Mouse (Mus musculus): ENCODE results near the gene Wdr89. TPM values are rescaled to one million over a fixed set of nuclear protein-coding genes. Genes with fewer than 3 reads are reported as not detected.
A peak's percentile ranks its signal among the peaks of the same experiment; 100 is the strongest.

Gene Wdr89
- total RNA-seq, 2 experiments from 2014 or later = 1.9 to 2.8 TPM

DNA sequence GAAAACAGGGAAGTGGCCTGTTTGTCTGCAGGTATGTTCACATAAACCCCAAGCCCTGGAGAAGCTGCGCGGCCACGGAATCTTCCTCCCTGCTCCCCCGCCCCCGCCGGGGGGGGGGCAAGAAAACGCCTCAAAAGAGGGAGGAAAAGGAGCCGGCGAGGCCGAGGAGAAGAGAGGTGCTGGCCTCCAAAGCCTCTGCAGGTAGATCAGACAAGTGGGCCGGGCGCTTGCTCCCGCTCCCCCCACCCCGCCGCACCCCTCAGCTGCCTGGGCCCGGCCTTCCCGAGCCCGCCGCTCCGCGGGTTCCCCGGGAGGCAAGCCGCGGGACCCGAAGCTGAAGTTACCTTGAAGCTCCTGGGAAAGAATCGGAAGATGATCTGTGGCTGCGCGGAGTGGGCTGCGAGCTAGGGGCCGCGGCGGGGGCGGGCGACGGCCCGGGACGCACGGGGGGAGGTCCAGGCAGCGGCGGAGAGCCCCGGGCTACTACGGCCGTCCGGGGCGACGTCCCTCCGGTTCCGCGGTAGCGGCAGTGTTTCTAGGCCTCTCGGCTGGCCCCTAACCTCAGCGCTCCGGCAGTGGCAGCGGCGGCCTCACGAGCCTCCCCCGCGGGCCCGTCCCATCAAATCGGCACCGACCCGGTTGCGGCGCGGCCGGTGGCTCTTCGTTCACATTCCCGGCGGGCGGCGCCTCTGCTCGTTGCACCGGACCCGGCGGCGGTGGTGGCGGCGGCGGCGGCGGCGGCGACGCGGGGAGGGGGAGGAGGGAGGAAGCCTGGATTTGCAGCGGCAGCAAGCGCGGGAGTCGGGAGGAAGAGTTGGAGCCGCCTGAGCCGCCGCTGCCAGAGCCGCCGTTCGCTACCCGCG is 73.8 kb downstream of the Wdr89 start:
- Histone ChIP-seq H3K4me3 (peak overlapping the region; percentile 99), H3K27ac (peak overlapping the region; percentile 99)
- no peak for TF ChIP-seq CTCF (IDR thresholded peaks at IDR 0.05)
- DNase-seq = peak; percentile 58
- intact Hi-C loops (cut with DNase I) = loop anchor here (5.0 kb wide), 2 partner anchors 62 to 133 kb away; no protein-coding TSS in a partner anchor

DNA sequence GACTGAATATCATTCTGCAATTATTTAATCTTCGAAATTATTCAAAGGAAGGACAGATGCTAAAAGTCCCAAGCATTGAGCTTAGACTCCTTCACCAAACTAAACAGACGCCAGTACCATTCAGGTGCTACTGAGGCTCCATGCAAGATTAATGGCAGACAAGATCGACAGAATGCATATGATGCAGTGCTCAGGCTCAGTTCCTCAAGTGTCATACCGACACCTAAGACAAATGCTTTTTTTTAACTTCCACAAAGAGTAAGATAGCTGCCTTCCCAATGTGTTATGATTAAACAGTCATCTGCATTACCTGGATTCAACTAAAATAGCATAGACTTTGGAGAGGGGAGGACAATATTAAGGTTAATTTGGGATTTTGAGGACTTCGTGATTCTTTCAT is 74.9 kb downstream of the Wdr89 start:
- Histone ChIP-seq H3K4me3 (peak overlapping the region; percentile 99), H3K27ac (peak overlapping the region; percentile 99; the same call in 1 of the 2 replicates)
- DNase-seq = no peak
- no peak for TF ChIP-seq CTCF (IDR thresholded peaks at IDR 0.05)
- intact Hi-C loops (cut with DNase I) = no loop called here

GRCm38 (mm10) chr12:75593817-75594216 is 75.5 kb downstream of the Wdr89 start:
- TF ChIP-seq CTCF (IDR thresholded peaks at IDR 0.05) = no peak
- no peak for DNase-seq
- Histone ChIP-seq H3K4me3 (peak overlapping the region; percentile 99), H3K27ac (no peak overlapping the region)
- intact Hi-C loops (cut with DNase I) = no loop called here

DNA sequence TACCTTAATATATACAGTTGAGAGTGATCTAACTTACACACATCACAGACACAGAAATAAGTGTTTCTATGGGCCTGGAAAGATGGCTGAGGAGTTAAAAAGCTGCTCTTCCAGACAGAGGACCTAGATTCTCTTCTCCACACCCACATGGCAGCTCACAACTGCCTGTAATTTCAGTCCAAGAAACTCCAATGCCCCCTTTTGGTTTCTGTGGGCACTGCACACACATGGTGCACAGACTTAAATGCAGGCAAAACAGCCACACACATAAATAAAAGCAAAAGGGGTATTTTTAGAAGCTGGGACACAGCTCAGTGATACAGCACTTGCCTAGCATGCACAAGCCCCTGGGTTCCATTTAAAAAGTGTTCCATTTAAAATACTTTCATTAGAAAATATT is 81.8 kb downstream of the Wdr89 start:
- no peak for DNase-seq
- TF ChIP-seq CTCF (IDR thresholded peaks at IDR 0.05) = no peak
- Histone ChIP-seq H3K4me3 (no peak overlapping the region), H3K27ac (no peak overlapping the region)
- intact Hi-C loops (cut with DNase I) = no loop called here

DNA sequence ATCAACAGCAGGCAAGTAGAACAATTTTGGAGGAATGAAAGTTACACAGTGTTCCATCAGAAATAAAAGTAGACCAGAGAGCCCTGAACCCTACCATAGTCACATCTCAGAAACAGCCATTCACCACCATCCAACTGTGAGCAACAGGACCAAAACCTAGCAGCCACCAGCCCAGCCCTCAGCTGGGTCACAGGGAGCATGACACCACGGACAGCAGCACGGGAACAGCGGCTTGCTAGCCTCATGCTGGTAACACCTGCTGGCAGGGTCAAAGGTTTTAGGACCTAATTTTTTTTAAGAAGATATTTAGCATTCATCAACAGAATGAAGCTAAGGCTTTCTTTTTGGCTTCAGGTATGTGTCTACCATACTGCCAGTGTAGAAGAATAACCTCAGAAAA is 85.6 kb downstream of the Wdr89 start:
- intact Hi-C loops (cut with DNase I) = no loop called here
- DNase-seq = no peak
- TF ChIP-seq CTCF (IDR thresholded peaks at IDR 0.05) = no peak
- H3K4me3 ChIP-seq = no peak overlapping the region
- no peak overlapping the region for H3K27ac ChIP-seq

Other genes starting within 250 kb of the Wdr89 start
- 10 to 100 TPM; 32.2 to 34.3 TPM for gene Ppp2r5e, start 73.3 kb downstream of the Wdr89 start, total RNA-seq (2021)
- gene Sgpp1, start 66.2 kb upstream of the Wdr89 start, total RNA-seq (2021) = 10 to 100 TPM; 15.9 to 16.5 TPM
- gene Syne2, start 148.6 kb upstream of the Wdr89 start, total RNA-seq (2021) = 10 to 100 TPM; 15.0 to 15.5 TPM